Comparison of ENCODE assay signal across 10 mouse cellular contexts in the genomic region with DNA sequence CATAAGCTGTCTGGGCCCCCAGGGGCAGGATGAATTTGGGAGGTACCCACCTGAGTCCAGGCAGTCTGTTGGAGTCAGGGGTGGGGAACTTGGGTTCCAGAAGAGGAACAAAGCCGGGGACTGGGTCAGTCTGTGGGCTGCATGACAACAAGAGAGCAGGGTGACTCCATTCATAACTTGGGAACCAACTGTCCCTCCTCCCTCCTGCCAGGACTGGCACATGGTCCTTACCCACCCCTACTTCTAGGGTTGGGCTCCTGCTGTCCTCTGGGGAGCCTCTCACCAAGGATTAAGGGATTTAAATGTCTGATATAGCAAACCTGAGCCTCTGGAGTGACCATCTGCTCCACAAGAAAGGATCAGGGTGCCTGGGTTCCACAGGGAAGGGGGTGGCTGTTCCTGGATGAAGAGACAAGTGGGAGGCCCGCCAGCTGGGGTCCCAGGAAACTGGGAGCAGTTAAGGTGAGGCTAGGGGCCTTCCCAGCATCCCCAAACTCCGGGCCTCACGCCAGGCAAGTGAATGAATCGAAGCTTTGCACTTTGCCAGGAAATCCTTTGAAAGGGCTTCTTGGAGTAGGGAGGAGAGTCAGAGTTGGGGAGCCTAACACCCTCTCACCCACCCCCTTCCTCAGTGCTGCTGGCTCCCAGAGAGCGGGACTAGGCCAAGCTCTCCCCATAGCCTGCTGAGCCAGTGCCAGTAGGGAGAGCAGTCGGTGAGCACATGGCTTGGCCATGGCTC. TPM values are rescaled to one million over a fixed set of nuclear protein-coding genes. Genes with fewer than 3 reads are reported as not detected.
DNase-seq lines count a peak whose midpoint lies in the region; ATAC-seq and TF ChIP-seq lines count a peak whose summit lies in the region.
"Had no signal": no experiment of that assay in that cellular context is flagged by ENCODE, and none has a peak within 500 bp of the region (broad histone marks: within the 10 kb centered on the region; RNA-seq: fewer than 3 reads in every experiment).

No protein-coding gene starts in this region.

- TF ChIP-seq CTCF in heart, adult 2 months (IDR thresholded peaks at IDR 0.05): no peak

- no peak overlapping the region for H3K9ac ChIP-seq in midbrain, embryonic 15.5 days
- H3K9ac ChIP-seq in heart, adult 2 months (ENCODE audit: low read depth, low read length): no peak overlapping the region
- H3K9ac ChIP-seq: stomach, embryonic 15.5 days had no signal

- no peaks in the 10 kb centered on the region for H3K79me2 ChIP-seq in heart, adult 2 months (replicated peaks; ENCODE audit: control insufficient read depth, insufficient read depth, low read length)

- no peak for DNase-seq in cerebellum, adult 9-10 months
- DNase-seq in cerebellum, postnatal 4 days (ENCODE audit: low spot score in 2 of 2): peak; percentile 50 to 62
- peak; percentile 49 to 68 for DNase-seq in layer of hippocampus, adult 18-20 months (ENCODE audit: low spot score in 2 of 2)
- no peak for DNase-seq in ovary, postnatal 10 days (ENCODE audit: low spot score)
- DNase-seq in heart, adult 2 months: no peak
- DNase-seq in thymus, postnatal 4 days: no peak

- no peak overlapping the region for H3K4me3 ChIP-seq in midbrain, embryonic 15.5 days
- no peak overlapping the region for H3K4me3 ChIP-seq in heart, adult 2 months
- H3K4me3 ChIP-seq: stomach, embryonic 15.5 days had no signal

- peak overlapping the region; percentile 44 for H3K27ac ChIP-seq in midbrain, embryonic 15.5 days
- no peak overlapping the region for H3K27ac ChIP-seq in heart, adult 2 months
- H3K27ac ChIP-seq: kidney, postnatal 0 days; stomach, embryonic 15.5 days had no signal

- no peak for TF ChIP-seq POLR2A in heart, adult 2 months (IDR thresholded peaks at IDR 0.05; ENCODE audit: insufficient read depth, low read depth, low read length)

- 67% methylated on average over 7 of the region's 7 CpGs for WGBS in midbrain, embryonic 15.5 days
- 64% methylated on average over 7 of the region's 7 CpGs for WGBS in heart, adult 2 months

- TF ChIP-seq EP300 in heart, adult 2 months (IDR thresholded peaks at IDR 0.05; ENCODE audit: insufficient read depth, low read depth, low read length): no peak

- intact Hi-C loops in heart, adult 2 months (cut with DNase I): no loop called here

- no peak overlapping the region for H3K4me2 ChIP-seq in midbrain, embryonic 15.5 days
- H3K4me2 ChIP-seq: stomach, embryonic 15.5 days had no signal

- H3K4me1 ChIP-seq in midbrain, embryonic 15.5 days: no peaks in the 10 kb centered on the region
- H3K4me1 ChIP-seq in heart, adult 2 months (ENCODE audit: control insufficient read depth, insufficient read depth, low read length): no peaks in the 10 kb centered on the region
- H3K4me1 ChIP-seq: stomach, embryonic 15.5 days had no signal

- H3K36me3 ChIP-seq in midbrain, embryonic 15.5 days (replicated peaks): 0 out of 2 replicates have a peak, but pooled peaks cover 25% of the 10 kb centered on the region
- H3K36me3 ChIP-seq in heart, adult 2 months (ENCODE audit: control insufficient read depth, insufficient read depth, low read length): no peaks in the 10 kb centered on the region

- no peaks in the 10 kb centered on the region for H3K27me3 ChIP-seq in midbrain, embryonic 15.5 days (replicated peaks)
- no peaks in the 10 kb centered on the region for H3K27me3 ChIP-seq in heart, adult 2 months (ENCODE audit: control insufficient read depth, insufficient read depth, low read length)
- H3K27me3 ChIP-seq: stomach, embryonic 15.5 days had no signal

- no peaks in the 10 kb centered on the region for H3K9me3 ChIP-seq in midbrain, embryonic 15.5 days
- H3K9me3 ChIP-seq: stomach, embryonic 15.5 days had no signal

- peak; percentile 36; the same call in 1 of the 2 replicates for ATAC-seq in cerebellum, adult (ENCODE audit: insufficient number of reproducible peaks, low FRiP score, low TSS enrichment)
- ATAC-seq in midbrain, embryonic 15.5 days (replicated peaks): peak; percentile 79

RNA-seq across cellular contexts. Expression of gene Trp53, which starts 11.9 kb away (rescaled TPM):
- 10 to 100 TPM; 25.5 to 26.9 TPM for total RNA-seq in layer of hippocampus, adult 18-20 months (2021)
- 60.4 and 70.1 TPM in 2 replicates for polyA plus RNA-seq in midbrain, embryonic 15.5 days (2015; fragmentation: Nextera tagmentation; extraction: Ambion mirVana)
- total RNA-seq in heart, adult 2 months (2021): 10 to 100 TPM; 13.6 to 15.3 TPM
- polyA plus RNA-seq in heart, adult 2 months (2012; rRNA removed): 35.0 and 41.6 TPM in 2 replicates

RNA-seq across cellular contexts. Expression of gene Wrap53, which starts 12.0 kb away (rescaled TPM):
- total RNA-seq in layer of hippocampus, adult 18-20 months (2021): 10 to 100 TPM; 14.3 to 14.8 TPM
- 21.4 and 23.2 TPM in 2 replicates for polyA plus RNA-seq in midbrain, embryonic 15.5 days (2015; fragmentation: Nextera tagmentation; extraction: Ambion mirVana)
- total RNA-seq in heart, adult 2 months (2021): 1 to 10 TPM; 5.4 to 5.6 TPM
- 10.1 and 10.5 TPM in 2 replicates for polyA plus RNA-seq in heart, adult 2 months (2012; rRNA removed)

RNA-seq across cellular contexts. Expression of gene Atp1b2, which starts 13.7 kb away (rescaled TPM):
- 100 to 1,000 TPM; 402 to 407 TPM for total RNA-seq in layer of hippocampus, adult 18-20 months (2021)
- 60.0 and 60.9 TPM in 2 replicates for polyA plus RNA-seq in midbrain, embryonic 15.5 days (2015; fragmentation: Nextera tagmentation; extraction: Ambion mirVana)
- total RNA-seq in heart, adult 2 months (2021): 10 to 100 TPM; 17.0 to 20.3 TPM
- 23.7 and 30.0 TPM in 2 replicates for polyA plus RNA-seq in heart, adult 2 months (2012; rRNA removed)

RNA-seq across cellular contexts. Expression of gene Shbg, which starts 25.6 kb away (rescaled TPM):
- total RNA-seq in layer of hippocampus, adult 18-20 months (2021): not detected
- not detected in 2 replicates for polyA plus RNA-seq in midbrain, embryonic 15.5 days (2015; fragmentation: Nextera tagmentation; extraction: Ambion mirVana)
- total RNA-seq in heart, adult 2 months (2021): not detected
- not detected in 2 replicates for polyA plus RNA-seq in heart, adult 2 months (2012; rRNA removed)

RNA-seq across cellular contexts. Expression of gene Sat2, which starts 29.8 kb away (rescaled TPM):
- 10 to 100 TPM in 1 of 2 experiments, 1 to 10 TPM in 1; 9.5 to 12.1 TPM for total RNA-seq in layer of hippocampus, adult 18-20 months (2021)
- polyA plus RNA-seq in midbrain, embryonic 15.5 days (2015; fragmentation: Nextera tagmentation; extraction: Ambion mirVana): 23.5 and 24.9 TPM in 2 replicates
- total RNA-seq in heart, adult 2 months (2021): 1 to 10 TPM; 1.8 to 1.9 TPM
- polyA plus RNA-seq in heart, adult 2 months (2012; rRNA removed): 4.5 and 6.1 TPM in 2 replicates

Comparison
In these comparisons a context has a peak if more than half of its experiments do, and no peak if none do; other contexts are left out.
1. DNase-seq: peak in cerebellum, postnatal 4 days (2 of 2) and layer of hippocampus, adult 18-20 months (2 of 2); none in cerebellum, adult 9-10 months (single experiment), ovary, postnatal 10 days (single experiment), heart, adult 2 months (0 of 2) and thymus, postnatal 4 days (single experiment).
2. RNA of gene Atp1b2, which starts 13.7 kb away (total RNA-seq): 402 to 407 TPM in layer of hippocampus, adult 18-20 months; 17.0 to 20.3 TPM in heart, adult 2 months; every median in the first group is over 10 times any median in the second.